Mouse (Mus musculus) forebrain, embryonic 13.5 days (tissue): ENCODE measurements around the gene Teddm2. TPM values are rescaled to one million over a fixed set of nuclear protein-coding genes. Genes with fewer than 3 reads are reported as not detected.
A peak's percentile ranks its signal among the peaks of the same experiment; 100 is the strongest.

Source experiments
- ATAC-seq: fragments of 200-750 bp; cut with Nextera tagmentation; 2 replicates; pipeline ENCODE4 v1.8.0; 2017
- H3K27ac ChIP-seq: fragments of 300-500 bp; sonication (generic); 2 replicates; pipeline ENCODE4 v1.5.1; 2015; ENCODE audit warnings: inconsistent platforms, mild to moderate bottlenecking, moderate library complexity
- H3K27me3 ChIP-seq: fragments of 300-500 bp; sonication (generic); 2 replicates; pipeline ENCODE4 v1.6.1; 2015; ENCODE audit warnings: mild to moderate bottlenecking, inconsistent platforms
- H3K36me3 ChIP-seq: fragments of 300-500 bp; sonication (generic); 2 replicates; pipeline ENCODE4 v1.6.1; 2015; ENCODE audit warnings: mild to moderate bottlenecking, inconsistent platforms; ENCODE audit not compliant: poor library complexity, severe bottlenecking
- H3K4me1 ChIP-seq: fragments of 300-500 bp; sonication (generic); 2 replicates; pipeline ENCODE4 v1.6.1; 2015; ENCODE audit warnings: inconsistent platforms
- H3K4me2 ChIP-seq: fragments of 300-500 bp; sonication (generic); 2 replicates; pipeline ENCODE4 v1.6.1; 2015; ENCODE audit warnings: inconsistent platforms, mild to moderate bottlenecking, moderate library complexity
- H3K4me3 ChIP-seq: fragments of 300-500 bp; sonication (generic); 2 replicates; pipeline ENCODE4 v1.5.1; 2015; ENCODE audit warnings: mild to moderate bottlenecking, inconsistent platforms
- H3K9ac ChIP-seq: fragments of 300-500 bp; sonication (generic); 2 replicates; pipeline ENCODE4 v1.6.1; 2015; ENCODE audit warnings: mild to moderate bottlenecking, inconsistent platforms
- H3K9me3 ChIP-seq: fragments of 300-500 bp; sonication (generic); replicated peaks from 2 replicates; pipeline ENCODE4 v1.6.1; 2016; ENCODE audit warnings: inconsistent platforms
- WGBS: fragments of 180-500 bp; shearing (Covaris S2); methylation state at CpG from one replicate; pipeline ENCODE4 v1.1.7; 2015; 5-methylcytosine and 5-hydroxymethylcytosine counted together
- polyA plus RNA-seq: library from polyadenylated mRNA; unstranded; fragments of >200 nt; fragmentation: Nextera tagmentation; extraction: Ambion mirVana; gene quantifications from 2 replicates; pipeline ENCODE4 v1.2.1, GENCODE M21; 2015

The Teddm2 gene
- polyA plus RNA-seq, result 1.0 and 1.3 TPM in 2 replicates

DNA sequence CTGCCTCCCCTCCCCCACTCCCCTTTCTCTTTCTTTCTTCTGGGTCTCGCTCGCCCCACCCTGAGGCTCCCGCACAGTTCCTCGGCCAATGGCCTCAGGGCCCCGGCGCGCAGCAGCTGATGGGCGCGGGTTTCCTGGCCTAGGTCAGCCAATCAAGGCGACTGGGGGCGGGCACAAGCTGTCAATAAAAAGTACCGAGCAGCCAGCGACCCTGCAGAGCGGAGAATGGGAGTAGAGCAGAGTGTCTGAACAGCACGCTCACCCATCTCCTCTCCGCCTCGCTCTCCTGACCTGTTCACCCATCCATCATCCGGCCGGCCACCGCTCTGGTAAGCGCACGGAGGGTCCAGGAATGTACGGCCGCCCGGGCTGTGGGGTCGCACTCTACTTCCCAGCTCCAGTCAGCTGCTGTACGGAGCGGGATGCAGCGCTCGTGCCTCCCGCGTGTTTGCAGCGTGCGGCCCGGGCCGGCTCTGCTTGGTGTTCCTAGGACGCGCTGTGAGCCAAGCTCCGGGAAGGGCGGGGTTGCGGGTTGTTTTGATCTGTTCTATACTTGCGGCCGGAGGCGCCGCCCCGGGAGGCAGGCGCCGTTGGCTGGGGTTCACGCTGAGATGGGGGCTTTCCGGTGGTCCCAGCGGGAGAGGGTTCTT lies at the start of gene Teddm2, which contains the start of gene Glul:
TSS of gene Teddm2 (minus strand) at position 498 of the 650 bp plus-strand sequence.
TSS of gene Glul (plus strand) at position 214 of the 650 bp plus-strand sequence.
- Histone ChIP-seq H3K4me3 (peak within 1 kb of the TSS; percentile 59), H3K4me2 (peak within 1 kb of the TSS; percentile 81), H3K27ac (peak within 1 kb of the TSS; percentile 97), H3K9me3 (no peaks in the 10 kb centered on the region), H3K4me1 (peaks cover 42% of the 10 kb centered on the region), H3K36me3 (peaks cover 21% of the 10 kb centered on the region), H3K9ac (peak within 1 kb of the TSS; percentile 78), H3K27me3 (no peaks in the 10 kb centered on the region)
- WGBS, result under 1% methylated on average over 50 of the region's 51 CpGs
- ATAC-seq, result peak; percentile 97

DNA sequence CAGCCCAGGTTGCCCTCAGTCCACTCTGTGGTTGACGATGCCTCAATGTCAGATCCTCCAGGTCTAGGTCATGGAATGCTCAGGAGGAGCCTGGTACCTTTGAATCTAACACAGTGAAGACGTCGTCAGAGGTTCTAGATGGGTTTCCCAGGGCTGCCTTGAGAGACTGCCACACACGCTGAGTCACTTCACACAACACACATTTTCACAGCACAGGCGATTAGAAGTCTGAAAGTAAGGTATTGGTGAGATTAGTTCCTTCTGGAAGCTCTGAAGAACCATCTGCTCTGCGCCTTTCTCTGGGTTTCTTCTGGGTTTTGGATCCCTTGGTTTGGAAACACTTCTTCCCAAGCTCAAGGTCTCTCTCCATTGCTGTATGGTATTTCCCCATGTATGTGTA lies 47.8 kb upstream of the Teddm2 start:
- ATAC-seq, result no peak
- H3K4me1 ChIP-seq, result no peaks in the 10 kb centered on the region

DNA sequence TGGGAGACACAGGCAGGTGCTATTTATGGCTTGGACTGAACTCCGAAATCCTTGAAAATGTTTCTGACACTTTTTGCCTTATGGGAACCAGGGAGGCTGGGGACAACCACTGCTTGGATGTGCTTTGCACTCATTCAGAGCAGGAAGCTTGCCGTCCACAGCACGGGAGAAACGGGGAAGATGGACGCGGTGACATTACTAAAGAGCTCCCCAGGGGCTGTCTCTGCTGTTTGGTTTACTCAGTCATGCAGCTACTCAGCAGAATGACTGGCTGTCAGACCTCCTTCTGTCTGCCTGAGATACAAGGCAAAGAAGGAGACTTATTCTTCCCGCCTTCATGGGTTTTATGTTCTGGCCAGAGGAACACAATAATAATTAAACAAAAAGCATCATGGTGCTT lies 46.9 kb upstream of the Teddm2 start:
- H3K27me3 ChIP-seq, result no peaks in the 10 kb centered on the region
- H3K9ac ChIP-seq, result no peak overlapping the region
- H3K4me2 ChIP-seq, result no peak overlapping the region
- H3K4me3 ChIP-seq, result no peak overlapping the region
- H3K36me3 ChIP-seq, result no peaks in the 10 kb centered on the region
- no peak for ATAC-seq
- H3K4me1 ChIP-seq, result no peaks in the 10 kb centered on the region
- no peaks in the 10 kb centered on the region for H3K9me3 ChIP-seq
- H3K27ac ChIP-seq, result no peak overlapping the region
- 37% methylated on average over 7 of the region's 7 CpGs for WGBS

More for the DNA sequence above, 47.8 kb upstream of the Teddm2 start:
- H3K27ac ChIP-seq, result no peak overlapping the region
- H3K9ac ChIP-seq, result no peak overlapping the region
- H3K36me3 ChIP-seq, result no peaks in the 10 kb centered on the region
- no peak overlapping the region for H3K4me2 ChIP-seq
- H3K4me3 ChIP-seq, result no peak overlapping the region
- 95% methylated on average over 6 of the region's 6 CpGs for WGBS
- H3K27me3 ChIP-seq, result no peaks in the 10 kb centered on the region
- no peaks in the 10 kb centered on the region for H3K9me3 ChIP-seq

DNA sequence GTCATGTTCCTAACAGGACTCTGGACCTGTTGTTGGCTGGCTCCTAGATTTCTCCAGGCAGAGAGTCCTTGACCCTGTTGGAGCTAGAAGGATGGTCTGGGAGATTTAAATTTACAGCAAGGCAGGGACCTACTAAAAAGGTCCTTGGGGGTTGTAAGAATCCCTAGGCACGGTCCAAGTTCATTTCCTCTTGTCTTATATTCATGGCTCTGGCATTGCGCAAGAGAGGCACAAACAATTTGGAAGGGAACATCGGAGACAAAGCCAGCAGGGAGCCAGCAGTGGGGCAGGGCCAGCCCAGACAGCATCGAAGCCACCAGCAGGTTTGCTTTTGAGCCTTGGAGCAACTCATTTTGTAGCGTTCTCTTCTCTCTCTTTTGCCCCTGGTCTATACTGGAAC lies 45.2 kb upstream of the Teddm2 start:
- H3K36me3 ChIP-seq, result no peaks in the 10 kb centered on the region
- H3K27ac ChIP-seq, result no peak overlapping the region
- no peaks in the 10 kb centered on the region for H3K27me3 ChIP-seq
- H3K4me2 ChIP-seq, result no peak overlapping the region
- WGBS, result 87% methylated on average over 5 of the region's 5 CpGs
- H3K4me3 ChIP-seq, result no peak overlapping the region
- H3K9ac ChIP-seq, result no peak overlapping the region
- H3K9me3 ChIP-seq, result no peaks in the 10 kb centered on the region
- H3K4me1 ChIP-seq, result no peaks in the 10 kb centered on the region
- ATAC-seq, result no peak

DNA sequence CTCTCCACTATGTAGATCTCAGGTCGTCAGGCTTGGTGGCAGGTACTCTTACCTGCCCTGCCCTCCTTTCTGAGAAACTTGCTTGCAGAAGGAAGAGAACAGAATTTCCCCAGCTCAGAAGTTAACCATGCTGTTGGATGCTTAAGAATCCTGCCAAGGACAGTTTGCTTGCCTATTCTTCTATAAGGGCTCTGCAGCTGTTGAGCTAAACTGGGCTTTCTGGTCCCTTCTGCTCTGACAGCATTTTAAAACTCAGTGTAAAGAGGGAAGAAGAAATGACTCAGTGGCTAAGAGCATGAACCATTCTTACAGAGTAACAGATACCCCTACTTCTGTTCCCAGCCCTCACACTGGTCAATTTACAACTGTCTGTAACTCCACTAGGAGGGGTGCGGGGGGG lies 41.0 kb upstream of the Teddm2 start:
- H3K4me1 ChIP-seq, result peaks cover 2% of the 10 kb centered on the region; the same call in 1 of the 2 replicates
- no peak overlapping the region for H3K27ac ChIP-seq
- H3K9me3 ChIP-seq, result no peaks in the 10 kb centered on the region
- no peak for ATAC-seq
- no peak overlapping the region for H3K9ac ChIP-seq
- no peaks in the 10 kb centered on the region for H3K27me3 ChIP-seq
- no peaks in the 10 kb centered on the region for H3K36me3 ChIP-seq
- no peak overlapping the region for H3K4me2 ChIP-seq
- H3K4me3 ChIP-seq, result no peak overlapping the region
- 84% methylated on average over 2 of the region's 2 CpGs for WGBS

DNA sequence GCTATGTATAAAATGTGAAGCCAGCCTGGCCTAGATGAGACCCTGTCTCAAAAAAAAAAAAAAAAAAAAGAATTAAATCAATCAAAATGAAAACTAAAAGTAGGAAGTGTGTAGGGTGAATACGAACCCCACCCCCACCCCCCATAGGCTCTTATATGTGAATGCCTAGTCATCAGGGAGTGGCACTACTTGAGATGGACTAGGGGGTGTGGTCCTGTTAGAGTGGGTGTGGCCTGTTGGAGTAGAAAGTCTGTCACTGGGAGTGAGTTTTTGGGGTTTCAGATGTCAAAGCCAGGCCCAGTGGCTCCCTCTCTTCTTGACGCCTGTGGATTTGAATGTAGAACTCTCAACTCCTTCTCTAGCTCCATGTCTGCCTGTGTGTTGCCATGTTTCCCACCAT lies 37.0 kb upstream of the Teddm2 start:
- Histone ChIP-seq H3K27me3 (no peaks in the 10 kb centered on the region), H3K4me3 (no peak overlapping the region), H3K27ac (no peak overlapping the region), H3K9ac (no peak overlapping the region), H3K9me3 (no peaks in the 10 kb centered on the region), H3K36me3 (no peaks in the 10 kb centered on the region), H3K4me1 (peaks cover 4% of the 10 kb centered on the region; the same call in 1 of the 2 replicates), H3K4me2 (no peak overlapping the region)
- WGBS, result 97% methylated on average over 2 of the region's 2 CpGs
- no peak for ATAC-seq

GRCm38 (mm10) chr1:153935844-153936380 lies 35.9 kb upstream of the Teddm2 start:
- 53% methylated on average over 12 of the region's 12 CpGs for WGBS
- Histone ChIP-seq H3K4me3 (no peak overlapping the region), H3K9ac (no peak overlapping the region), H3K36me3 (no peaks in the 10 kb centered on the region), H3K4me2 (no peak overlapping the region), H3K27ac (no peak overlapping the region), H3K4me1 (peaks cover 4% of the 10 kb centered on the region; the same call in 1 of the 2 replicates), H3K9me3 (no peaks in the 10 kb centered on the region), H3K27me3 (no peaks in the 10 kb centered on the region)
- no peak for ATAC-seq

- 57% methylated on average over 1 of the region's 1 CpGs for WGBS
- ATAC-seq, result no peak
These were observed 33.7 kb upstream of the Teddm2 start for GRCm38 (mm10) chr1:153933772-153934171.

DNA sequence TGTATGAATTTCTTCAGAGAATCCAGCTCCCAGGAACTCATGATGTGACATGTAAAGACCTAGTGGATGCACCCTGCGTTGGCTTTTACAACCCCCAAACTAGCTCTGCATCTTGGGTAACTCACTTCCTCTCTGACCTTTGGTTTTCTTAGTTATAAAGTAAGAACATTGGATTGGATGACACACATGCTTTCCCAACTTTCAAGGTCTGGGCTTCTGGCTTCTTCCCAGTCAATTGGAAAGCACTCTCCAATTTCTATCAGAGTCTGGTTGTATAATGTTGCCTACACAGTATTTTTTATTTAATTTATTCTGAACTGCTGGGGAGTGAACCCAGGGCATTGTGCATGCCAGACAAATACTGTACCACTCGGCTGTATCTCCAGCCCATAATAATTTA lies 30.4 kb upstream of the Teddm2 start:
- no peak overlapping the region for H3K27ac ChIP-seq
- WGBS, result 87% methylated on average over 2 of the region's 2 CpGs
- no peak overlapping the region for H3K9ac ChIP-seq
- no peaks in the 10 kb centered on the region for H3K4me1 ChIP-seq
- no peak for ATAC-seq
- H3K4me3 ChIP-seq, result no peak overlapping the region
- H3K9me3 ChIP-seq, result no peaks in the 10 kb centered on the region
- no peaks in the 10 kb centered on the region for H3K36me3 ChIP-seq
- no peak overlapping the region for H3K4me2 ChIP-seq
- H3K27me3 ChIP-seq, result no peaks in the 10 kb centered on the region

More at GRCm38 (mm10) chr1:153933772-153934171, 33.7 kb upstream of the Teddm2 start:
- no peak overlapping the region for H3K4me2 ChIP-seq
- H3K4me3 ChIP-seq, result no peak overlapping the region
- no peak overlapping the region for H3K27ac ChIP-seq
- H3K4me1 ChIP-seq, result peaks cover 4% of the 10 kb centered on the region; the same call in 1 of the 2 replicates
- H3K36me3 ChIP-seq, result no peaks in the 10 kb centered on the region
- H3K9ac ChIP-seq, result no peak overlapping the region
- H3K27me3 ChIP-seq, result no peaks in the 10 kb centered on the region
- H3K9me3 ChIP-seq, result no peaks in the 10 kb centered on the region

- no peaks in the 10 kb centered on the region for H3K27me3 ChIP-seq
- H3K9ac ChIP-seq, result no peak overlapping the region
- H3K4me2 ChIP-seq, result no peak overlapping the region
- H3K9me3 ChIP-seq, result no peaks in the 10 kb centered on the region
- H3K4me1 ChIP-seq, result no peaks in the 10 kb centered on the region
- no peak overlapping the region for H3K27ac ChIP-seq
- no peak overlapping the region for H3K4me3 ChIP-seq
- H3K36me3 ChIP-seq, result no peaks in the 10 kb centered on the region
- ATAC-seq, result no peak
- WGBS, result 81% methylated on average over 6 of the region's 6 CpGs
These were observed 24.7 kb upstream of the Teddm2 start for GRCm38 (mm10) chr1:153924395-153925385.

DNA sequence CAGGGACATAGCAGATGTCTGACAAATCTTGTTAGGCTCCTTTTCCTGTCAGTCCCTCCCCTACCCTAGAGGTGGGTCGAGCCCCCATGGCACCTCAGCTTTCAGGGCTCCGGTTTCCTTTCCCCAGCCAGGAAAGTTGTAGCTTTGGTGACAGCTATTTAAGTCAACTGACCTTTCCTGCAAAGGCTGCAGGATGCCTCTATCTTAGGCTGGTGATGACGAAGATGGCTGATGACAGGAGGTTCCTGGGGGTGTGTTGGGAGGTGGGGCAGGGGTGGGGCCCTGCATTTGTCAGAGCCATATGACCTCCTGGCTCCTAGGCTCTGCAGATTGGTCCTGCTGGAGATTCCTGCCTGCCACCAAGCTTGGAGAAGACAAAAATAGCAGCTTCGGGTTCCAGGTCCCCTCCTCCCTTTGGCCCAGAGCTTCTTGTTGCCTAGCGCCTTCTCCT lies 22.6 kb upstream of the Teddm2 start:
- WGBS, result 66% methylated on average over 5 of the region's 5 CpGs
- Histone ChIP-seq H3K27ac (no peak overlapping the region), H3K9me3 (no peaks in the 10 kb centered on the region), H3K4me3 (no peak overlapping the region), H3K4me1 (no peaks in the 10 kb centered on the region), H3K36me3 (no peaks in the 10 kb centered on the region), H3K9ac (no peak overlapping the region), H3K4me2 (no peak overlapping the region), H3K27me3 (no peaks in the 10 kb centered on the region)
- no peak for ATAC-seq

DNA sequence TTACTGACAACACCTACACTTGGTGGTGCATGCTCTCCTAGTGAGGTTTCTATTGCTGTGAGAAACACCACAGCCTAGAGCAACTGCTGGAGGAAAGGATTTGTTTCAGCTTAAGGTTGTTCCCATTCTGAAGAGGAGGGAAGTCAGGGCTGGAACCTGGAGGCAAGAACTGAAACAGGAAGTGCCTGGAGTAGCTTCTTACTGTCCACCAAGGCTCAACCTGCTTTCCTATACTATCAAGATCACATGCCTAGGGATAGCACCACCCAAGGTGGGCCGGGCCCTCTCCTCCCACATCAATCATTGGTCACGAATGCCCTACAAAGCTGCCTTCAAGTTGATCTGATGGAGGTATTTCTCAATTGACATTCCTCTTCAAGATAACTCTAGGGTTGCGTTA lies 21.6 kb upstream of the Teddm2 start:
- Histone ChIP-seq H3K9ac (no peak overlapping the region), H3K4me1 (no peaks in the 10 kb centered on the region)
- no peak for ATAC-seq

More for the DNA sequence above, 21.6 kb upstream of the Teddm2 start:
- 90% methylated on average over 3 of the region's 3 CpGs for WGBS
- Histone ChIP-seq H3K27me3 (no peaks in the 10 kb centered on the region), H3K27ac (no peak overlapping the region), H3K4me2 (no peak overlapping the region), H3K9me3 (no peaks in the 10 kb centered on the region), H3K4me3 (no peak overlapping the region), H3K36me3 (no peaks in the 10 kb centered on the region)
